Mouse (Mus musculus) lung, embryonic 14.5 days (tissue): ENCODE measurements around the gene Kremen2. TPM values are rescaled to one million over a fixed set of nuclear protein-coding genes. Genes with fewer than 3 reads are reported as not detected.

Experiments used
- ATAC-seq: fragments of 200-750 bp; cut with Nextera tagmentation; 2 replicates; pipeline ENCODE4 v1.8.0; 2017; ENCODE audit warnings: mild to moderate bottlenecking, moderate TSS enrichment, moderate library complexity; ENCODE audit not compliant: insufficient read depth
- DNase-seq: peaks from one replicate; pipeline ENCODE4 v3.0.0-alpha.2; 2015
- H3K27ac ChIP-seq: fragments of 300-500 bp; sonication (generic); 2 replicates; pipeline ENCODE4 v1.5.1; 2014; ENCODE audit warnings: low read depth, mild to moderate bottlenecking, moderate library complexity
- H3K27me3 ChIP-seq: fragments of 300-500 bp; sonication (generic); 2 replicates; pipeline ENCODE4 v1.6.1; 2014; ENCODE audit warnings: low read length, control low read depth; ENCODE audit not compliant: insufficient read depth
- H3K36me3 ChIP-seq: fragments of 300-500 bp; sonication (generic); 2 replicates; pipeline ENCODE4 v1.6.1; 2014; ENCODE audit warnings: control low read depth; ENCODE audit not compliant: insufficient read depth
- H3K4me1 ChIP-seq: fragments of 300-500 bp; sonication (generic); 2 replicates; pipeline ENCODE4 v1.6.1; 2014; ENCODE audit warnings: antibody characterized with exemption, control low read depth; ENCODE audit not compliant: insufficient read depth
- H3K4me2 ChIP-seq: fragments of 300-500 bp; sonication (generic); 2 replicates; pipeline ENCODE4 v1.6.1; 2014; ENCODE audit warnings: mild to moderate bottlenecking
- H3K4me3 ChIP-seq: fragments of 300-500 bp; sonication (generic); 2 replicates; pipeline ENCODE4 v1.5.1; 2014; ENCODE audit warnings: low read depth, low read length
- H3K9ac ChIP-seq: fragments of 300-500 bp; sonication (generic); 2 replicates; pipeline ENCODE4 v1.6.1; 2014
- H3K9me3 ChIP-seq: fragments of 300-500 bp; sonication (generic); 2 replicates; pipeline ENCODE4 v1.6.1; 2016; ENCODE audit warnings: low read depth, low read length, control low read depth
- CTCF ChIP-seq: IDR thresholded peaks from 2 replicates; pipeline ENCODE4 v1.5.1; 2016; ENCODE audit warnings: antibody characterized with exemption, low read depth
- WGBS: fragments of 180-500 bp; shearing (Covaris S2); extraction: QIAGEN DNeasy Blood & Tissue Kit; methylation state at CpG from one replicate; pipeline ENCODE4 v1.1.7; 2014; 5-methylcytosine and 5-hydroxymethylcytosine counted together
- polyA plus RNA-seq: library from polyadenylated mRNA; unstranded; fragments of >200 nt; fragmentation: Nextera tagmentation; extraction: Ambion mirVana; gene quantifications from 2 replicates; pipeline ENCODE4 v1.2.1, GENCODE M21; 2014

Kremen2 gene
- polyA plus RNA-seq, 1 experiment from 2014 or later: not detected

DNA sequence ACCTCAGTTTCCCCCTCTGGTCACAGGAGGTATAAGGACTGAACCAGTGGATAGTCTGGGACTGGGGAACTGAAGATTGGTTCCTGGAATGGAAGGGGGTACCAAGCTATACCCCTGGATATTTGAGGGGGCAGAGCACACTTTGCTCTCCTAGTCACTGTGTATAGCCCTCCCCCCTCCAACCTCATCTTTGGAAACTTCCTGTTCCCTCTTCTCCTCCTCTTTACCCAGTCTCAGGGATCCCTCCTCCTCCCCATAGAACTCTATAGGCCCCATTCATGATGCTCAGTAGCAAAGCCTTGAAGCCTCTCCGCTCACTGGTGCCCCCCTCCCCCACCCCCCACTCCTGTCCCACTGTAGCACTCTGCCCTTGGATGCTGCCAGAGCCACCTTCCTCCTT is 26.2 kb downstream of the Kremen2 start:
- Histone ChIP-seq H3K9me3 (no peaks in the 10 kb centered on the region), H3K4me2 (no peak overlapping the region), H3K9ac (no peak overlapping the region), H3K36me3 (no peaks in the 10 kb centered on the region), H3K4me3 (no peak overlapping the region), H3K4me1 (no peaks in the 10 kb centered on the region), H3K27me3 (no peaks in the 10 kb centered on the region), H3K27ac (no peak overlapping the region)
- DNase-seq: no peak
- TF ChIP-seq CTCF: no peak
- WGBS: 25% methylated on average over 1 of the region's 1 CpGs
- ATAC-seq: no peak

- ATAC-seq (peak; percentile 42; the same call in 1 of the 2 replicates), DNase-seq (peak; percentile 64)
- H3K4me3 ChIP-seq: no peak overlapping the region
- H3K9me3 ChIP-seq: no peaks in the 10 kb centered on the region
- H3K27ac ChIP-seq: no peak overlapping the region
- no peaks in the 10 kb centered on the region for H3K4me1 ChIP-seq
- H3K36me3 ChIP-seq: no peaks in the 10 kb centered on the region
- H3K27me3 ChIP-seq: no peaks in the 10 kb centered on the region
- no peak for TF ChIP-seq CTCF
- 51% methylated on average over 2 of the region's 2 CpGs for WGBS
- no peak overlapping the region for H3K9ac ChIP-seq
- H3K4me2 ChIP-seq: no peak overlapping the region
Measured at GRCm38 (mm10) chr17:23717003-23717402, 28.6 kb downstream of the Kremen2 start.

- TF ChIP-seq CTCF: peak; percentile 92
- ATAC-seq (peak; percentile 66), DNase-seq (peak; percentile 90)
- H3K9me3 ChIP-seq: no peaks in the 10 kb centered on the region
- H3K36me3 ChIP-seq: no peaks in the 10 kb centered on the region
- H3K27ac ChIP-seq: no peak overlapping the region
- no peak overlapping the region for H3K9ac ChIP-seq
- no peak overlapping the region for H3K4me2 ChIP-seq
- WGBS: 5% methylated on average over 3 of the region's 3 CpGs
- H3K4me3 ChIP-seq: no peak overlapping the region
- H3K4me1 ChIP-seq: no peaks in the 10 kb centered on the region
- H3K27me3 ChIP-seq: no peaks in the 10 kb centered on the region
Measured at GRCm38 (mm10) chr17:23706212-23706611, 39.4 kb downstream of the Kremen2 start.

DNA sequence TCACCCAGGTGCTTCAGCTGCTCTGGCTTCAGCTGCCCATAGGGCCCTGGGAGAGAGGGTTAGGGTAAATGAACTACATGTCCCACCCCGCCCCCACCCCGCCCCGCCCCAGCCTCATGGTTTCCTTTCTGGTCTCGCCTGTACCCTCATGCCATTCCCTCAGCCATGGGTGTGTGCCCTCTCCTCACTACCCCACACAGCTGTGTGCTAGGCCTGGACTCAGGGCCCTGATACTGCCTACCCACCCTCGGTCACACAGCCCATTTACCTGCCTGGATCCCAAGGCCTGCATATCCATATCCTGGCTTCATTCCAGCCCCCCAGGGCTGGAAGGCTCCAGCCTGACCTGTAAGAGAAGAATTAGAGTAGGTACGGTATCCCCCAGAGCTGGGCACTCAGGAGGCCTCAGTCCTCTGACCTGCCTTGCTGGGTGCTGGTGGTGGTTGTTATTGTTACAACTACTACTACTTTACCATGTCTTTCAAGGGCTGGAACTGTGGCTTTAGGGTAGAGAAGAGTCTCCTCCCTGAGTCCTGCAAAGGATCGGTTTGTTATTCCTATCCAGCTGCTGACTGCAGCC is 40.0 kb downstream of the Kremen2 start:
- no peaks in the 10 kb centered on the region for H3K9me3 ChIP-seq
- H3K9ac ChIP-seq: no peak overlapping the region
- ATAC-seq (peak; percentile 10; the same call in 1 of the 2 replicates), DNase-seq (no peak)
- TF ChIP-seq CTCF: no peak
- H3K27ac ChIP-seq: no peak overlapping the region
- H3K36me3 ChIP-seq: no peaks in the 10 kb centered on the region
- H3K4me3 ChIP-seq: no peak overlapping the region
- H3K4me1 ChIP-seq: no peaks in the 10 kb centered on the region
- no peak overlapping the region for H3K4me2 ChIP-seq
- 74% methylated on average over 7 of the region's 7 CpGs for WGBS
- no peaks in the 10 kb centered on the region for H3K27me3 ChIP-seq

DNA sequence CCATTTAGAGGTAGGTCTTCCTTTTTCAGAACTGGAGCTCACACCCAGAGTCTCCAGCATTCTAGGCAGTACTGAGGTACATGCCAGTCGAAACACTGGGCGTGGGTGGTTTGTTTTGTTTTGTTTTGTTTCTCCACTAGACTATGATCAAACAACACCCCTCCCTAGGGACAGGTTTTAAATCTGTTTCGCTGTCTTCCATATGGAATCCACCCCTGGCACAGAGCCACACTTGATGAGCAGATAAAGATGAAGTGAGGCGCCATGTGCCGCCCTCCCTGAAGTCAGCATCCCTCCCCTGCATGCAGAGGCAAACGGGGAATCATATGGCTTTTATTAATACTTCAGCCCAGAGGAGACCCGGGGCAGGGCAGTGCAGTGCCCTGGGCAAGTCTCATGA is 40.9 kb downstream of the Kremen2 start:
- ATAC-seq (no peak), DNase-seq (no peak)
- 33% methylated on average over 7 of the region's 7 CpGs for WGBS
- Histone ChIP-seq H3K4me3 (no peak overlapping the region), H3K9ac (no peak overlapping the region), H3K4me2 (no peak overlapping the region), H3K36me3 (no peaks in the 10 kb centered on the region), H3K4me1 (no peaks in the 10 kb centered on the region), H3K27ac (no peak overlapping the region), H3K27me3 (peaks cover 3% of the 10 kb centered on the region), H3K9me3 (no peaks in the 10 kb centered on the region)
- TF ChIP-seq CTCF: no peak

DNA sequence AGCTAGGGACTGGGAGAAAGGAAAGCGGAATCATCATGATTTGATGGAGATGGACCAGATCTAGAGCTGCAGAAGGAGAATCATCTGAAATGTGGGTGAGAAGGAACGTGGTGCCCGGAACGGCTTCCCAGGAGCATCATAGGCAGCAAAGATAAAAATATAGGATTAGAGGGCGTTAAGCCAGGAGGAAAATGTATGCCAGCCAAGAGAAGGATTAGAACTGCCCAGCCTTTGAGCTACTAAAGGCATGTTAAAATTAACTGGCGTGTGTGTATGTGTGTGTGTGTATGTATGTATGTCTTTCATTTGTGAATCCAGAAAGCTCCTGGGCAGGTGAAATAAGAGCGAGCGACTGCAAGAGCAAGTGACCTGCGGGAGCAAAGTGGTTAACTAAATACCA is 42.3 kb downstream of the Kremen2 start:
- ATAC-seq (no peak), DNase-seq (no peak)
- Histone ChIP-seq H3K27me3 (peaks cover 11% of the 10 kb centered on the region), H3K36me3 (no peaks in the 10 kb centered on the region), H3K9me3 (no peaks in the 10 kb centered on the region), H3K4me2 (no peak overlapping the region), H3K4me3 (no peak overlapping the region), H3K27ac (no peak overlapping the region), H3K4me1 (no peaks in the 10 kb centered on the region), H3K9ac (no peak overlapping the region)
- TF ChIP-seq CTCF: no peak
- WGBS: 81% methylated on average over 9 of the region's 9 CpGs

- WGBS: under 1% methylated on average over 27 of the region's 28 CpGs
Measured at GRCm38 (mm10) chr17:23700079-23700478, 45.6 kb downstream of the Kremen2 start.

More at GRCm38 (mm10) chr17:23700079-23700478, 45.6 kb downstream of the Kremen2 start:
- Histone ChIP-seq H3K27me3 (peaks cover 11% of the 10 kb centered on the region), H3K9me3 (no peaks in the 10 kb centered on the region), H3K9ac (peak overlapping the region; percentile 54), H3K4me1 (no peaks in the 10 kb centered on the region; the same call in none of the 2 replicates), H3K27ac (no peak overlapping the region), H3K4me3 (peak overlapping the region; percentile 64), H3K36me3 (no peaks in the 10 kb centered on the region), H3K4me2 (peak overlapping the region; percentile 100)
- ATAC-seq (peak; percentile 94), DNase-seq (peak; percentile 93)
- peak; percentile 81 for TF ChIP-seq CTCF
